Mouse (Mus musculus): ENCODE data around the gene Pik3r5. TPM values are rescaled to one million over a fixed set of nuclear protein-coding genes. Genes with fewer than 3 reads are reported as not detected.

Pik3r5 gene
- total and polyA plus RNA-seq, 3 experiments, result 3.2 to 5.7 TPM; not detected in 1

GRCm38 (mm10) chr11:68431699-68432360 is at the start of gene Pik3r5 (continued):
- TF ChIP-seq RCOR1 (IDR thresholded peaks at IDR 0.05; ENCODE audit: low read depth, low read length) (no peak; the same call in 1 of the 2 replicates), GATA1 (IDR thresholded peaks at IDR 0.05; ENCODE audit: low read depth, low read length) (no peak), ZKSCAN1 (IDR thresholded peaks at IDR 0.05; ENCODE audit: low read depth, low read length) (no peak), MYC (IDR thresholded peaks at IDR 0.05; ENCODE audit: low read depth, low read length) (no peak)

- Histone ChIP-seq H3K4me1 (ENCODE audit: control insufficient read depth in 1 of 2, insufficient read depth in 2 of 2, low read length in 2 of 2) (no peaks in the 10 kb centered on the region), H3K79me2 (ENCODE audit: control insufficient read depth, insufficient read depth, low read length, poor library complexity) (no peaks in the 10 kb centered on the region; the same call in 1 of the 2 replicates), H3K9ac (ENCODE audit: control insufficient read depth, low read depth, low read length, poor library complexity, severe bottlenecking) (no peak overlapping the region), H3K9me3 (replicated peaks; ENCODE audit: insufficient read depth, low read length) (no peaks in the 10 kb centered on the region), H3K27ac (ENCODE audit: control insufficient read depth, low read depth, low read length) (no peak overlapping the region), H3K4me3 (ENCODE audit: control insufficient read depth in 1 of 2, insufficient read depth in 1 of 2, low read depth in 2 of 2, low read length in 2 of 2) (no peak overlapping the region), H3K36me3 (ENCODE audit: control insufficient read depth in 1 of 2, insufficient read depth in 2 of 2, low read length in 2 of 2) (no peaks in the 10 kb centered on the region), H3K27me3 (ENCODE audit: control insufficient read depth in 1 of 2, insufficient read depth in 2 of 2, low read length in 2 of 2) (peaks cover 0 to 3% of the 10 kb centered on the region in 2 experiments; a peak in 2 of 4 replicates)
- DNase-seq (ENCODE audit: low read depth, low spot score), result no peak
- no peak for TF ChIP-seq RCOR1 (IDR thresholded peaks at IDR 0.05; ENCODE audit: low read depth, low read length)
- no peak for TF ChIP-seq EP300 (IDR thresholded peaks at IDR 0.05; ENCODE audit: low read depth in 1 of 2, low read length in 2 of 2)
- TF ChIP-seq JUND (IDR thresholded peaks at IDR 0.05; ENCODE audit: low read depth, low read length), result no peak
- TF ChIP-seq NELFE (IDR thresholded peaks at IDR 0.05; ENCODE audit: low read depth, low read length), result no peak
- no peak for TF ChIP-seq MYB (IDR thresholded peaks at IDR 0.05; ENCODE audit: low read depth, low read length)
- no peak for TF ChIP-seq RAD21 (IDR thresholded peaks at IDR 0.05; ENCODE audit: low read depth, low read length)
- TF ChIP-seq BHLHE40 (IDR thresholded peaks at IDR 0.05; ENCODE audit: borderline replicate concordance, low read depth, low read length), result no peak
- TF ChIP-seq ZMIZ1 (IDR thresholded peaks at IDR 0.05; ENCODE audit: low read depth, low read length), result no peak
- no peak for TF ChIP-seq GABPA (IDR thresholded peaks at IDR 0.05; ENCODE audit: low read depth, low read length)
- no peak for TF ChIP-seq HCFC1 (IDR thresholded peaks at IDR 0.05; ENCODE audit: low read depth, low read length)
- TF ChIP-seq MAFK (IDR thresholded peaks at IDR 0.05; ENCODE audit: borderline replicate concordance, low read depth, low read length), result no peak
- no peak for TF ChIP-seq KAT2A (conservative IDR thresholded peaks at IDR 0.05; ENCODE audit: low read depth, low read length)
- no peak for TF ChIP-seq CTCF (IDR thresholded peaks at IDR 0.05 in 2 of 3, conservative IDR thresholded peaks at IDR 0.05 in 1 of 3; ENCODE audit: control insufficient read depth in 1 of 3, insufficient read depth in 1 of 3, low read depth in 2 of 3, low read length in 3 of 3, poor library complexity in 1 of 3, severe bottlenecking in 1 of 3)
- TF ChIP-seq MYC (IDR thresholded peaks at IDR 0.05; ENCODE audit: low read depth, low read length), result no peak
- TF ChIP-seq TBP (IDR thresholded peaks at IDR 0.05; ENCODE audit: low read depth, low read length), result no peak
- no peak for TF ChIP-seq SMC3 (IDR thresholded peaks at IDR 0.05; ENCODE audit: low read depth, low read length)
- no peak for TF ChIP-seq USF2 (IDR thresholded peaks at IDR 0.05; ENCODE audit: borderline replicate concordance in 1 of 2, insufficient read depth in 1 of 2, low read depth in 1 of 2, low read length in 2 of 2)
Observed at GRCm38 (mm10) chr11:68383519-68383918, 48.4 kb upstream of the Pik3r5 start.
